ENCODE assay signal across 23 mouse cellular contexts in genomic region chr14:48738641-48739040, GRCm38 (mm10).
"Had no signal": no experiment of that assay in that cellular context is flagged by ENCODE, and none has a peak within 500 bp of the region (broad histone marks: within the 10 kb centered on the region; RNA-seq: fewer than 3 reads in every experiment).

No protein-coding gene starts in this region.

- ATAC-seq: intestine, embryonic 15.5 days; liver, embryonic 12.5 days had no signal

- H3K27me3 ChIP-seq: intestine, embryonic 15.5 days; limb, embryonic 13.5 days; liver, embryonic 12.5 days; liver, embryonic 15.5 days; lung, embryonic 15.5 days; megakaryocyte, embryonic 14.5 days; stomach, embryonic 15.5 days had no signal

- H3K27ac ChIP-seq: intestine, embryonic 15.5 days; layer of hippocampus, adult 2 months; limb, embryonic 10.5 days; limb, embryonic 13.5 days; liver, embryonic 12.5 days; liver, embryonic 15.5 days; lung, embryonic 15.5 days; neural tube, embryonic 13.5 days; stomach, embryonic 15.5 days had no signal

- H3K9ac ChIP-seq: intestine, embryonic 15.5 days; limb, embryonic 13.5 days; liver, embryonic 12.5 days; liver, embryonic 15.5 days; lung, embryonic 15.5 days; neural tube, embryonic 13.5 days; stomach, embryonic 15.5 days had no signal

- H3K4me3 ChIP-seq: intestine, embryonic 15.5 days; layer of hippocampus, adult 2 months; limb, embryonic 10.5 days; limb, embryonic 13.5 days; liver, embryonic 12.5 days; liver, embryonic 15.5 days; lung, embryonic 15.5 days; megakaryocyte, embryonic 14.5 days; myocyte; neural tube, embryonic 13.5 days; stomach, embryonic 15.5 days had no signal

- DNase-seq: kidney, adult 11 months; kidney, adult 8-10 months; kidney, postnatal 14 days; kidney, postnatal 4 days; layer of hippocampus, adult 9-11 months; liver; lung, adult 18-20 months; lung, postnatal 10 days; lung, postnatal 36 days; right cerebral cortex, postnatal 25 days; spleen, adult 18-20 months; thymus, postnatal 25 days had no signal

- H3K4me2 ChIP-seq: intestine, embryonic 15.5 days; limb, embryonic 13.5 days; liver, embryonic 12.5 days; liver, embryonic 15.5 days; lung, embryonic 15.5 days; neural tube, embryonic 13.5 days; stomach, embryonic 15.5 days had no signal

- H3K4me1 ChIP-seq: intestine, embryonic 15.5 days; limb, embryonic 13.5 days; liver, embryonic 12.5 days; liver, embryonic 15.5 days; lung, embryonic 15.5 days; megakaryocyte, embryonic 14.5 days; neural tube, embryonic 13.5 days; stomach, embryonic 15.5 days had no signal

- H3K36me3 ChIP-seq: intestine, embryonic 15.5 days; limb, embryonic 10.5 days; limb, embryonic 13.5 days; liver, embryonic 12.5 days; liver, embryonic 15.5 days; lung, embryonic 15.5 days; neural tube, embryonic 13.5 days; stomach, embryonic 15.5 days had no signal

- H3K9me3 ChIP-seq: intestine, embryonic 15.5 days; limb, embryonic 10.5 days; limb, embryonic 13.5 days; liver, embryonic 12.5 days; liver, embryonic 15.5 days; lung, embryonic 15.5 days; neural tube, embryonic 13.5 days; stomach, embryonic 15.5 days had no signal
